Mouse (Mus musculus): ENCODE results near the gene Rab20. TPM values are rescaled to one million over a fixed set of nuclear protein-coding genes. Genes with fewer than 3 reads are reported as not detected.

The Rab20 gene
- 100 to 1,000 TPM in 1 of 2 experiments, 10 to 100 TPM in 1; 59.5 to 103 TPM for total RNA-seq (2023)

GRCm38 (mm10) chr8:11477811-11478761 lies at the start of gene Rab20:
Gene Rab20 (minus strand): TSS chr8:11478710.

GRCm38 (mm10) chr8:11497017-11497990 lies 18.8 kb upstream of the Rab20 start, which contains the start of gene Naxd:
Gene Naxd (plus strand): TSS chr8:11497506.

Other genes starting within 250 kb of the Rab20 start
- gene Col4a2, start 165.9 kb downstream of the Rab20 start, total RNA-seq (2023): 1 to 10 TPM; 2.8 to 3.2 TPM
- gene Col4a1, start 165.9 kb downstream of the Rab20 start, total RNA-seq (2023): 1 to 10 TPM; 4.6 TPM
- gene Naxd, start 18.8 kb upstream of the Rab20 start, total RNA-seq (2023): 10 to 100 TPM; 36.4 to 39.5 TPM
- gene Cars2, start 72.1 kb upstream of the Rab20 start, total RNA-seq (2023): 10 to 100 TPM; 26.2 to 31.3 TPM
- 10 to 100 TPM; 37.8 to 41.0 TPM for gene Ing1, start 76.9 kb upstream of the Rab20 start, total RNA-seq (2023)
- 10 to 100 TPM; 37.8 to 50.1 TPM for gene Ankrd10, start 157.0 kb upstream of the Rab20 start, total RNA-seq (2023)
- gene 1700016D06Rik, start 222.4 kb upstream of the Rab20 start, total RNA-seq (2023): not detected
- 10 to 100 TPM; 48.0 to 51.1 TPM for gene Arhgef7, start 249.0 kb upstream of the Rab20 start, total RNA-seq (2023)